Mouse (Mus musculus) right cerebral cortex, postnatal 36 days (tissue): ENCODE results near the gene S100pbp.
A peak's percentile ranks its signal among the peaks of the same experiment; 100 is the strongest.
"Not testable (repeated sequence)": the region's sequence is repeated elsewhere in the genome, so short reads cannot be mapped to it uniquely, and the experiment has no call there.

Experiments used
- DNase-seq, 2 experiments: peaks; one replicate each; pipeline ENCODE4 v3.0.0; 2022; ENCODE audit warnings: low spot score in 2 of 2, mixed read lengths in 1 of 2

The S100pbp gene

GRCm38 (mm10) chr4:129221097-129222010 is 31.8 kb upstream of the S100pbp start:
- DNase-seq = no peak

- DNase-seq = no peak
These were observed 31.0 kb upstream of the S100pbp start for GRCm38 (mm10) chr4:129220376-129221089.

GRCm38 (mm10) chr4:129219198-129219597 is 29.7 kb upstream of the S100pbp start:
- DNase-seq = no peak

GRCm38 (mm10) chr4:129218569-129219175 is 29.1 kb upstream of the S100pbp start:
- no peak for DNase-seq

GRCm38 (mm10) chr4:129212486-129212885 is 23.0 kb upstream of the S100pbp start:
- DNase-seq = not testable (repeated sequence)

GRCm38 (mm10) chr4:129211461-129211860 is 21.9 kb upstream of the S100pbp start:
- no peak for DNase-seq

GRCm38 (mm10) chr4:129209504-129209903 is 20.0 kb upstream of the S100pbp start:
- DNase-seq = no peak

GRCm38 (mm10) chr4:129206792-129207191 is 17.3 kb upstream of the S100pbp start:
- no peak for DNase-seq

- no peak for DNase-seq
These were observed 15.1 kb upstream of the S100pbp start for GRCm38 (mm10) chr4:129204655-129205054.

GRCm38 (mm10) chr4:129197514-129197913 is 8.0 kb upstream of the S100pbp start:
- DNase-seq = no peak

- no peak for DNase-seq
These were observed 4.8 kb upstream of the S100pbp start for GRCm38 (mm10) chr4:129194280-129194679.

GRCm38 (mm10) chr4:129191691-129192090 is 2.2 kb upstream of the S100pbp start:
- DNase-seq = no peak

GRCm38 (mm10) chr4:129190538-129190937 is 1.0 kb upstream of the S100pbp start:
- DNase-seq = no peak

GRCm38 (mm10) chr4:129188803-129189541 is 555 bp downstream of the S100pbp start:
- peak; percentile 36 to 37 for DNase-seq

GRCm38 (mm10) chr4:129188041-129188659 is 1.4 kb downstream of the S100pbp start:
- DNase-seq = no peak

- DNase-seq = no peak
These were observed 10.0 kb downstream of the S100pbp start for GRCm38 (mm10) chr4:129179560-129179959.

GRCm38 (mm10) chr4:129172529-129172928 is 17.0 kb downstream of the S100pbp start:
- no peak for DNase-seq

GRCm38 (mm10) chr4:129161581-129162255 is 27.8 kb downstream of the S100pbp start:
- DNase-seq = no peak

- no peak for DNase-seq
These were observed 28.5 kb downstream of the S100pbp start for GRCm38 (mm10) chr4:129161076-129161475.

GRCm38 (mm10) chr4:129158549-129158948 is 31.0 kb downstream of the S100pbp start:
- DNase-seq = no peak

- DNase-seq = no peak
These were observed 32.0 kb downstream of the S100pbp start for GRCm38 (mm10) chr4:129157541-129157940.
